ENCODE assay signal across 7 mouse cellular contexts in the genomic region with DNA sequence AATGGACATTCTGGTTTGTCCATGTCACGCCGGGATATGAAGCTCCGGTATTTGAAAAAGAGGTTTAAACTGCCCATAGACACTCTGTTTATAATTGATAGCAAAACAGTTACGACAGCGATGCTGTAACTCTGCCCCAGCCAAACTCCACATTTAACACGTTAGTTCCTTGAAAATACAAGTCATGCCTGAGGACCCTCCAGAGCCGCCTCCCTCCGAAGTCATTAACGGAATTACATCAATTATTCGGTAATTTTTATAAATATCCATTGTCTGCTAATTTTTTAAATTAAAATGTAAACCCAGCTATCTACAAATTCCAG. TPM values are rescaled to one million over a fixed set of nuclear protein-coding genes. Genes with fewer than 3 reads are reported as not detected.
DNase-seq lines count a peak whose midpoint lies in the region; ATAC-seq and TF ChIP-seq lines count a peak whose summit lies in the region.

No protein-coding gene starts in this region.

- H3K9me3 ChIP-seq in ES-Bruce4 (replicated peaks; ENCODE audit: control insufficient read depth, insufficient read depth, low read length, poor library complexity, severe bottlenecking): no peaks in the 10 kb centered on the region
- H3K9me3 ChIP-seq in intestine, embryonic 15.5 days: no peaks in the 10 kb centered on the region
- no peaks in the 10 kb centered on the region for H3K9me3 ChIP-seq in lung, postnatal 0 days (ENCODE audit: low read length)
- H3K9me3 ChIP-seq in stomach, embryonic 15.5 days: no peaks in the 10 kb centered on the region

- H3K27ac ChIP-seq in ES-Bruce4 (ENCODE audit: insufficient read depth, low read length): no peak overlapping the region
- no peak overlapping the region for H3K27ac ChIP-seq in intestine, embryonic 15.5 days
- peak overlapping the region; percentile 81; the same call in 1 of the 2 replicates for H3K27ac ChIP-seq in lung, postnatal 0 days (ENCODE audit: low read length)
- H3K27ac ChIP-seq in stomach, embryonic 15.5 days: peak overlapping the region; percentile 79; the same call in 1 of the 2 replicates

- H3K27me3 ChIP-seq in ES-Bruce4 (ENCODE audit: control insufficient read depth, insufficient read depth, low read length, poor library complexity, severe bottlenecking): no peaks in the 10 kb centered on the region
- H3K27me3 ChIP-seq in intestine, embryonic 15.5 days (replicated peaks): no peaks in the 10 kb centered on the region
- H3K27me3 ChIP-seq in lung, postnatal 0 days (replicated peaks; ENCODE audit: insufficient read depth, low read length): no peaks in the 10 kb centered on the region
- H3K27me3 ChIP-seq in stomach, embryonic 15.5 days (replicated peaks): no peaks in the 10 kb centered on the region

- H3K4me2 ChIP-seq in intestine, embryonic 15.5 days (replicated peaks): peak overlapping the region; percentile 89
- peak overlapping the region; percentile 84 for H3K4me2 ChIP-seq in lung, postnatal 0 days (replicated peaks; ENCODE audit: low read depth, low read length)
- peak overlapping the region; percentile 73 for H3K4me2 ChIP-seq in stomach, embryonic 15.5 days

- no peaks in the 10 kb centered on the region for H3K4me1 ChIP-seq in ES-Bruce4 (ENCODE audit: control insufficient read depth, insufficient read depth, low read length)
- H3K4me1 ChIP-seq in intestine, embryonic 15.5 days (replicated peaks): peaks cover 15% of the 10 kb centered on the region
- H3K4me1 ChIP-seq in lung, postnatal 0 days (ENCODE audit: insufficient read depth, low read depth, low read length): peaks cover 8% of the 10 kb centered on the region; the same call in 1 of the 2 replicates
- peaks cover 9% of the 10 kb centered on the region for H3K4me1 ChIP-seq in stomach, embryonic 15.5 days

- peak overlapping the region; percentile 89 for H3K9ac ChIP-seq in ES-Bruce4 (ENCODE audit: low read depth, poor library complexity, severe bottlenecking)
- peak overlapping the region; percentile 55; the same call in 1 of the 2 replicates for H3K9ac ChIP-seq in intestine, embryonic 15.5 days
- H3K9ac ChIP-seq in lung, postnatal 0 days (replicated peaks; ENCODE audit: low read depth): peak overlapping the region; percentile 76
- 0 out of 2 replicates have a peak overlapping the region, but pooled peaks have one; percentile 51 for H3K9ac ChIP-seq in stomach, embryonic 15.5 days

- no peak for TF ChIP-seq POLR2A in ES-Bruce4 (IDR thresholded peaks at IDR 0.05; ENCODE audit: insufficient read depth, low read length)

- ATAC-seq in erythroid progenitor cell, adult 5-6 weeks (replicated peaks; ENCODE audit: low FRiP score, poor library complexity, severe bottlenecking): peak; percentile 60
- ATAC-seq in intestine, embryonic 15.5 days: peak; percentile 45; the same call in 1 of the 2 replicates
- peak; percentile 56 for ATAC-seq in lung, postnatal 0 days
- ATAC-seq in stomach, embryonic 15.5 days (ENCODE audit: insufficient read depth, low FRiP score, low read depth): no peak

- H3K4me3 ChIP-seq in ES-Bruce4 (ENCODE audit: low read depth, low read length): peak overlapping the region; percentile 48
- peak overlapping the region; percentile 93 for H3K4me3 ChIP-seq in intestine, embryonic 15.5 days (replicated peaks)
- peak overlapping the region; percentile 86 for H3K4me3 ChIP-seq in lung, postnatal 0 days (ENCODE audit: low read depth, low read length)
- peak overlapping the region; percentile 86 for H3K4me3 ChIP-seq in stomach, embryonic 15.5 days (replicated peaks)

- no peak for TF ChIP-seq EP300 in ES-Bruce4 (IDR thresholded peaks at IDR 0.05; ENCODE audit: insufficient read depth, low read depth, low read length)
- TF ChIP-seq EP300 in lung, postnatal 0 days (IDR thresholded peaks at IDR 0.05): no peak

- WGBS in intestine, embryonic 15.5 days: under 1% methylated on average over 10 of the region's 10 CpGs
- under 1% methylated on average over 10 of the region's 10 CpGs for WGBS in lung, postnatal 0 days
- under 1% methylated on average over 10 of the region's 10 CpGs for WGBS in stomach, embryonic 15.5 days

- no peak for TF ChIP-seq CTCF in ES-Bruce4 (IDR thresholded peaks at IDR 0.05; ENCODE audit: low read depth, low read length)
- TF ChIP-seq CTCF in lung, postnatal 0 days (IDR thresholded peaks at IDR 0.05): no peak

- no peaks in the 10 kb centered on the region for H3K36me3 ChIP-seq in ES-Bruce4 (ENCODE audit: control insufficient read depth, insufficient read depth, low read length, poor library complexity, severe bottlenecking)
- H3K36me3 ChIP-seq in intestine, embryonic 15.5 days: no peaks in the 10 kb centered on the region
- no peaks in the 10 kb centered on the region for H3K36me3 ChIP-seq in lung, postnatal 0 days (ENCODE audit: insufficient read depth, low read length)
- H3K36me3 ChIP-seq in stomach, embryonic 15.5 days: no peaks in the 10 kb centered on the region

- peak; percentile 32 to 42 for DNase-seq in B cell, adult 2 months
- peak; percentile 85 for DNase-seq in lung, postnatal 0 days (ENCODE audit: low spot score)
- no peak for DNase-seq in layer of hippocampus, adult 9-11 months

RNA-seq across cellular contexts. Expression of a gene that starts 0.6 kb away (rescaled TPM):
- polyA plus RNA-seq in ES-Bruce4 (2011; ENCODE audit: insufficient read depth, insufficient read length, low read depth, missing spikeins): 61.0 and 68.4 TPM in 2 replicates
- 106 and 123 TPM in 2 replicates for total RNA-seq in erythroid progenitor cell, adult 5-6 weeks (2015; ENCODE audit: low replicate concordance)
- 52.2 and 58.2 TPM in 2 replicates for total RNA-seq in erythroid progenitor cell, adult 5-6 weeks (2017; ENCODE audit: low replicate concordance)
- polyA plus RNA-seq in intestine, embryonic 15.5 days (2015; fragmentation: Nextera tagmentation; extraction: Ambion mirVana): 57.3 and 58.6 TPM in 2 replicates
- polyA plus RNA-seq in lung, postnatal 0 days (2015; fragmentation: Nextera tagmentation; extraction: Ambion mirVana): 91.0 and 94.3 TPM in 2 replicates
- polyA plus RNA-seq in stomach, embryonic 15.5 days (2015; fragmentation: Nextera tagmentation; extraction: Ambion mirVana): 58.0 and 69.1 TPM in 2 replicates

Comparison
In these comparisons a context has a peak if more than half of its experiments do, and no peak if none do; other contexts are left out.
1. H3K27ac ChIP-seq: peak in lung, postnatal 0 days (single experiment) and stomach, embryonic 15.5 days (single experiment); none in ES-Bruce4 (single experiment) and intestine, embryonic 15.5 days (single experiment).
2. Peak in every context shown above with its lines, with median percentiles within 50 percentile points of each other: H3K4me3 ChIP-seq, H3K9ac ChIP-seq and H3K4me2 ChIP-seq.